Mouse (Mus musculus): ENCODE measurements around the gene Nhs. TPM values are rescaled to one million over a fixed set of nuclear protein-coding genes. Genes with fewer than 3 reads are reported as not detected.
A peak's percentile ranks its signal among the peaks of the same experiment; 100 is the strongest.

Nhs gene
- polyA plus RNA-seq, 1 experiment from 2014 or later, result 3.6 TPM

- WGBS, result 41% methylated on average over 4 of the region's 4 CpGs
- H3K4me2 ChIP-seq (replicated peaks), result no peak overlapping the region
- no peaks in the 10 kb centered on the region for H3K4me1 ChIP-seq
- H3K27me3 ChIP-seq, result peaks cover 18% of the 10 kb centered on the region; the same call in 1 of the 2 replicates
- H3K9me3 ChIP-seq (replicated peaks), result no peaks in the 10 kb centered on the region
- no peak overlapping the region for H3K27ac ChIP-seq
- peak; percentile 50 for ATAC-seq (ENCODE audit: low FRiP score)
- H3K36me3 ChIP-seq, result no peaks in the 10 kb centered on the region
- no peak overlapping the region for H3K9ac ChIP-seq
- no peak overlapping the region for H3K4me3 ChIP-seq
Observed at GRCm38 (mm10) chrX:161967692-161968091, 191.8 kb downstream of the Nhs start.

DNA sequence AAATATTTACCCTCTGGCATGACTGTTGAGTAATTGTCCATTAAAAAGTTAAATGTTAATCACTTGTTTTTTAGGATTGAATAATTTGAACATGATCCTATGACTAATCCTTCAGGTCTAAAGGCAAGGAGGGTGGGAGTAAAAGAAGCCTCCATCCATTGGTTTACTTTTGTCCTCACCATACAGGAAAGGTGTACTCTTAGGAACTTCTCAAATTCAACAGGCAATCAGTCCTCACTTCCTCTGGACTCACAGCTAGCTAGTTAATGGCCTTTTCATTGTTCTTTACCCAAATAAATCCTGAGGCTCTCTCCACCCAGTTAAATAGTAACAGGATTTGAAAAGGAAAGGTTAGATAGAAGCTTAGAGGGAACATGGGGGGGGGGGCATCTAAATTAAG, 196.2 kb downstream of the Nhs start:
- no peak overlapping the region for H3K4me2 ChIP-seq (replicated peaks)
- H3K9me3 ChIP-seq (replicated peaks), result no peaks in the 10 kb centered on the region
- no peak for ATAC-seq (ENCODE audit: low FRiP score)
- no peak overlapping the region for H3K27ac ChIP-seq
- H3K4me1 ChIP-seq, result no peaks in the 10 kb centered on the region
- H3K9ac ChIP-seq, result no peak overlapping the region
- H3K4me3 ChIP-seq, result no peak overlapping the region
- H3K36me3 ChIP-seq, result no peaks in the 10 kb centered on the region
- peaks cover 17% of the 10 kb centered on the region; the same call in 1 of the 2 replicates for H3K27me3 ChIP-seq

DNA sequence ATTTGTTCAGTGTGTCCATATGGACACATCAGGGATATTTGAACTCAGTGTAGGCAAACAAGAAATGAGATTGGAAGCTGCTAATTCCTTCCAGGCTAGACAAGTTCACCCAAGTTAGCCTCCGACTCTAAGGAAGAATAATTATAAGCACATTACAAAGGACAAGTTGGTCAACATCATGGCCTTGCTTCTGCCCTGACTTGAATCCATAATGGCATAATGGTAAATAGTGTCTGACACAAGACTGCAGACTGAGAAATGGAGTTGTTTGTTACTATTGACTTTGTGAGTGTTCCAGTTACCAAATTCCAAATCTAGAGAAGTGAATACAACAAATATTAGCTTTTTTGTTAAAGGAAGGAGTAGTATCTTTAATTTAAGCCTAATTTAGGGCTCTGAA, 196.7 kb downstream of the Nhs start:
- Histone ChIP-seq H3K4me1 (no peaks in the 10 kb centered on the region), H3K9me3 (replicated peaks) (no peaks in the 10 kb centered on the region), H3K4me2 (replicated peaks) (no peak overlapping the region), H3K27ac (no peak overlapping the region), H3K36me3 (no peaks in the 10 kb centered on the region), H3K9ac (no peak overlapping the region), H3K27me3 (peaks cover 15% of the 10 kb centered on the region; the same call in 1 of the 2 replicates), H3K4me3 (no peak overlapping the region)
- no peak for ATAC-seq (ENCODE audit: low FRiP score)
- WGBS, result 73% methylated on average over 1 of the region's 1 CpGs

DNA sequence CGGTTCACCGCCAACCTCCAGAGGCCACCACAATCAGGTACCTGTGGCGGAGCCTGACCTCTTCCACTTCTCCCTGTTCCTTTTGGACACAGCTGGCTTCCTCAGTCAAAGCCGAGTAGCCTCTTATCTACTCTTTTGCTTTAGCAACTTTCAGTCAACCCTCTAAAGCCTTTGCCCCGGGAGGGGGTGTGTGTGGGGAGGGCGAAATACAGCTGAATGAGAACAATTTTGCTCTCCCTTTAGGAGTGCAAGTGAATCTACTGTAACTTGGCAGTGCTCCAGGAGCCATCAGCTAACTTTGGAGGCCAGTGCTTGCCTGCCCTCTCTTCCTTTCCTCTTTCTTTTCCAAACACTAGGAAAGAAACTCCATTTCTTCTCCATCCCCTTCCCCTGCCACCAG, 197.8 kb downstream of the Nhs start:
- no peak overlapping the region for H3K27ac ChIP-seq
- 63% methylated on average over 6 of the region's 6 CpGs for WGBS
- no peaks in the 10 kb centered on the region for H3K36me3 ChIP-seq
- H3K4me3 ChIP-seq, result no peak overlapping the region
- H3K9me3 ChIP-seq (replicated peaks), result no peaks in the 10 kb centered on the region
- no peak for ATAC-seq (ENCODE audit: low FRiP score)
- H3K4me2 ChIP-seq (replicated peaks), result no peak overlapping the region
- no peaks in the 10 kb centered on the region for H3K4me1 ChIP-seq
- H3K9ac ChIP-seq, result no peak overlapping the region
- H3K27me3 ChIP-seq, result 0 out of 2 replicates have a peak, but pooled peaks cover 8% of the 10 kb centered on the region

DNA sequence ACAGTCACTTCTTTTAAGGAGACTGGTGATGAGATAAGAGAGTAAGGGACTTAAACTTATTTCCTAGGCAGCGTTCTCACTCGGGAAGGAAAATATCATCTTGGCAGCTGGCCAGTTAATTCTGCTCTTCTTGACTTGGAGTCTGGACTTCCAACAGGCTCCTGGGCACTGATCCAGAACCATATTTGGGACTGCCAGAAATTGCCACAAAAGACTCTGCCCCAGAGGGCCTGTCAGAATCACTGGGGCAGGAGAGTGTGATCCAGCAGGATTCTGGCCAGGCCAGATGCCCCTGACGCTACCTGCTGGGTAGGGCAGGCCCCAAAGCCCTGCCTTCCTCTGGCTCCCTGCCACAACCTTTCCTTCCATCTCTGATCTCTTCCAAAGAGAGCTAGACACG, 198.4 kb downstream of the Nhs start:
- H3K4me3 ChIP-seq, result no peak overlapping the region
- no peak for ATAC-seq (ENCODE audit: low FRiP score)
- H3K36me3 ChIP-seq, result no peaks in the 10 kb centered on the region
- H3K9me3 ChIP-seq (replicated peaks), result no peaks in the 10 kb centered on the region
- WGBS, result 54% methylated on average over 4 of the region's 4 CpGs
- no peak overlapping the region for H3K4me2 ChIP-seq (replicated peaks)
- no peak overlapping the region for H3K9ac ChIP-seq
- 0 out of 2 replicates have a peak, but pooled peaks cover 8% of the 10 kb centered on the region for H3K27me3 ChIP-seq
- H3K4me1 ChIP-seq, result no peaks in the 10 kb centered on the region
- no peak overlapping the region for H3K27ac ChIP-seq

DNA sequence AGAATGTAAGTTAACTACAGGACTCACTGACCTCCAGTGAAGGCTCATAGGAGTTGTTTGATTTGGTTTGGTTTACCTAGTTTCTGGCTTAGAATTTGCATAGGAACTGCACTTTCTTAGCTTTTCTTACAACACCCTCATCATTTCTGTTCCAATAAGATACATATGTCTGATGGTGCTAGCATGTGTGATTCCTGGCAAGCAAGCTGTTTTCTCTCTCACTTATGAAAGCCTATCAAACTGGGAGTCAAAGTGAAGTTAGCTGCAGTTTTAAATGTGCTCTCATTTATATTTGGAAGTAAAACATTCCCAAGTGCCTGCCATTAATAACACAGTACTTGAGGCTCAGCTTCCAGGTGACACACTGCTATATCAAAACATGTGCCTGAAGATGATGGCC, 207.2 kb downstream of the Nhs start:
- no peak overlapping the region for H3K4me3 ChIP-seq
- no peak overlapping the region for H3K9ac ChIP-seq
- H3K36me3 ChIP-seq, result no peaks in the 10 kb centered on the region
- H3K27me3 ChIP-seq, result peaks cover 22% of the 10 kb centered on the region
- H3K27ac ChIP-seq, result no peak overlapping the region
- no peak overlapping the region for H3K4me2 ChIP-seq (replicated peaks)
- peaks cover 3% of the 10 kb centered on the region; the same call in 1 of the 2 replicates for H3K4me1 ChIP-seq
- H3K9me3 ChIP-seq (replicated peaks), result no peaks in the 10 kb centered on the region
- ATAC-seq (ENCODE audit: low FRiP score), result no peak

DNA sequence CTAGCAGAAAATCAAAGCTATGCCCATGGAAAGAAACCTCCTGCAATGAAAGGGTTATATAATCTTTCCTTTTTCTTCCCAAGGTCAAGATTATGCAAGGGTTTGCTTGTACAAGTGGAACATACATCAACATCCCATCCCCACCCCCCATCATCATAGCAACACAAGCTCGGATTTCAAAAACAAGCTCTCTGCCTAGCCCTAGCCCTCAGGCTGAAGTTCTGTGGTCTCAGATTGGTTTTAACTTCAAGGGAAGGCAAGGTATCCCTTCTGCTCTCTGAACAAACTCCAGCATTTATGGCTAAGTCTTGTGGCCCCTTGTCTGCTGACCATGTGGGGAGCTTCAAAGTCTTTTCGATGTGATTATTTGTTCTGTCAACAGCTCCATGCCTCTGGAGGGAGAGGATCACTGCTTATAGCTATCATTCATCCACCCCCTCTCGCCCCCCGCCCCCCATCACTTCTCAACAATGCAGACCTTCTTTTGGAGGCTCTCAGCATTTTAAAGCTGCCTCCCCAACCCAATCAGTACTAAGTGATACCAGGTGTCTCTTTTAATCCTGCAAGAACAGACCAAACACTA, 216.3 kb downstream of the Nhs start:
- 63% methylated on average over 4 of the region's 4 CpGs for WGBS
- Histone ChIP-seq H3K4me1 (no peaks in the 10 kb centered on the region), H3K27ac (no peak overlapping the region), H3K4me2 (replicated peaks) (no peak overlapping the region), H3K9me3 (replicated peaks) (no peaks in the 10 kb centered on the region), H3K9ac (no peak overlapping the region), H3K27me3 (peaks cover 32% of the 10 kb centered on the region), H3K4me3 (no peak overlapping the region), H3K36me3 (no peaks in the 10 kb centered on the region)
- ATAC-seq (ENCODE audit: low FRiP score), result no peak

- no peak for ATAC-seq (ENCODE audit: low FRiP score)
- no peak overlapping the region for H3K4me2 ChIP-seq (replicated peaks)
- no peak overlapping the region for H3K27ac ChIP-seq
- peaks cover 28% of the 10 kb centered on the region; the same call in 1 of the 2 replicates for H3K27me3 ChIP-seq
- H3K9me3 ChIP-seq (replicated peaks), result no peaks in the 10 kb centered on the region
- no peak overlapping the region for H3K4me3 ChIP-seq
- 54% methylated on average over 2 of the region's 2 CpGs for WGBS
- no peaks in the 10 kb centered on the region for H3K4me1 ChIP-seq
- H3K9ac ChIP-seq, result no peak overlapping the region
- no peaks in the 10 kb centered on the region for H3K36me3 ChIP-seq
Observed at GRCm38 (mm10) chrX:161940696-161941095, 218.8 kb downstream of the Nhs start.

DNA sequence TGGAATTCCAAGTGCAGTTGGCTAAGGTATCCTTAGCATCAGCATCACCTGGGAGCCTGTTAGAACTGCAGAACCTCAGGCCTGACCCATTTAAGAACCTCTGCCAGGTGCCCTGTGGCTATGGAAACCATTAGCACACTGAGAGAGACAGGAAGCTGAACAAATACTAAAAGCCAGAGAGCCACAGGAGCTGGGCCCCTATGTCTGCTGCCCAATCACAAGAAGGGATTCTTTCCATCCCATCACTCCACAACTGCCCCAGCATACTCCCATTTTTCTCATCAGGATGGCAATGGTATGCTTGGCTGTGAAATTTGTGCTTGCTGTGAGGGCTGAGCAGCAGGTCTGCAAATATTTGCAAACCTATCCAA, 232.9 kb downstream of the Nhs start:
- no peak overlapping the region for H3K4me3 ChIP-seq
- no peaks in the 10 kb centered on the region for H3K36me3 ChIP-seq
- H3K4me2 ChIP-seq (replicated peaks), result peak overlapping the region; percentile 36; the same call in 1 of the 2 replicates
- peaks cover 6% of the 10 kb centered on the region; the same call in 1 of the 2 replicates for H3K4me1 ChIP-seq
- H3K9me3 ChIP-seq (replicated peaks), result no peaks in the 10 kb centered on the region
- H3K27me3 ChIP-seq, result peaks cover 63% of the 10 kb centered on the region
- H3K27ac ChIP-seq, result peak overlapping the region; percentile 7; the same call in 1 of the 2 replicates
- no peak for ATAC-seq (ENCODE audit: low FRiP score)
- H3K9ac ChIP-seq, result no peak overlapping the region

DNA sequence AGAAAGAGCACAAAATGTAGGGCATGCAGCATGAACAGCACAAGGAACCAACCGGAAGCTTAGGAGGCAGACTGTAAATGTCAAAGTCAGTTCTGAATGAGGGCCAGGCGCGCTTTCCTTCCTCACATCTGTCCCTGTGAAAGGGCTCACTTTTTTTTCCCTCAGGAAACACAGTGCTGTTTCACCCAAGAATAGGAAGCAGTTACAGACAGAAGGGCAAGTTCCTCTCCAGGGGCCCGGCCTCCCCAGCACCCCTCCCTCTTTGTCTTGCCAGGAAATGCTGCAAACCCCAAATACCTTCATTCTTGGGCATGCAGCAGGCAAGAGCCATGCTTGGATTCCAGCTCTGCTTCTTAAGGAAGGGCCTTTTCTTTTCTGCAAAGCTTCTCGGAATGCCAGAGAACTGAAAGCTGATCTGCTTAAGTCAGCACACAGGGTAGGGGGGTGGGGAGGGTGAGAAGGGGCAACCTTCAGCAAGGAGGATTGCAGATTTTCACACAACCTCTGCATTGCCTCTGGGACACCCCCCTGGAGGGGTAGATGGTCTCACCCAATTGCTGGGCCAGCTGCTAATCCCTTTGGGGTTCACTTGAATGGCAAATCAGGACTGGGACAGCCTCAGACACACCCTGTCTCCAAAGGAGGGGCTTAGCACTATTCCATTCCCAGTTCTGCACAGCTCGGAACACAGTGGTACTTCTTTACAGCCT, 233.4 kb downstream of the Nhs start:
- H3K9ac ChIP-seq, result no peak overlapping the region
- H3K4me1 ChIP-seq, result peaks cover 6% of the 10 kb centered on the region; the same call in 1 of the 2 replicates
- 43% methylated on average over 6 of the region's 6 CpGs for WGBS
- peaks cover 68% of the 10 kb centered on the region for H3K27me3 ChIP-seq
- H3K4me3 ChIP-seq, result no peak overlapping the region
- H3K27ac ChIP-seq, result peak overlapping the region; percentile 68
- peak; percentile 83 for ATAC-seq (ENCODE audit: low FRiP score)
- H3K9me3 ChIP-seq (replicated peaks), result no peaks in the 10 kb centered on the region
- H3K4me2 ChIP-seq (replicated peaks), result peak overlapping the region; percentile 36
- no peaks in the 10 kb centered on the region for H3K36me3 ChIP-seq

DNA sequence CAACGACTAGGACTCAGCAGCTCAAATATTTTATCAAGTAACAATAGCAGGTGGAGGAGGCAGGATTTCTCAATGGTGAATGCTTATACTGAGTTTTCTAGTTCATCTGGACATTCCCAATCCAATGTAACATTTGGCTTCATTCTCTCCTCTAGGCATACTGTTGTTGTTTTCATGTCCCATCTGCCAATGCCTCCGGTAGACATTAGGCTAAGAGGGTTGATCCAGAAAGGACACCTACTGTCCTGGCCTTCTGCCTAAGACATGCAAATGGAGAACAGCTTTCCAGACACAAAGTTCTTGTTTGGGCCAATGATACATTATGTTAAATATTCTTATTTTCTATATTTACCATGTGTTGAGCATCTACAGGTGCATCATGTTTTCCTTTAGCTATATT, 236.9 kb downstream of the Nhs start:
- Histone ChIP-seq H3K27ac (no peak overlapping the region), H3K4me2 (replicated peaks) (no peak overlapping the region), H3K27me3 (peaks cover 59% of the 10 kb centered on the region), H3K9me3 (replicated peaks) (no peaks in the 10 kb centered on the region), H3K9ac (no peak overlapping the region), H3K4me3 (no peak overlapping the region), H3K4me1 (peaks cover 6% of the 10 kb centered on the region; the same call in 1 of the 2 replicates), H3K36me3 (no peaks in the 10 kb centered on the region)
- no peak for ATAC-seq (ENCODE audit: low FRiP score)
- 86% methylated on average over 2 of the region's 2 CpGs for WGBS

GRCm38 (mm10) chrX:161921581-161921980, 237.9 kb downstream of the Nhs start:
- 50% methylated on average over 1 of the region's 1 CpGs for WGBS
- peaks cover 54% of the 10 kb centered on the region for H3K27me3 ChIP-seq
- no peak for ATAC-seq (ENCODE audit: low FRiP score)

GRCm38 (mm10) chrX:161909963-161910362, 249.6 kb downstream of the Nhs start:
- Histone ChIP-seq H3K4me1 (no peaks in the 10 kb centered on the region; the same call in 1 of the 2 replicates), H3K27ac (no peak overlapping the region), H3K4me3 (no peak overlapping the region), H3K27me3 (peaks cover 69% of the 10 kb centered on the region), H3K4me2 (replicated peaks) (no peak overlapping the region), H3K9me3 (replicated peaks) (no peaks in the 10 kb centered on the region), H3K36me3 (no peaks in the 10 kb centered on the region), H3K9ac (no peak overlapping the region)
- no peak for ATAC-seq (ENCODE audit: low FRiP score)
- 77% methylated on average over 4 of the region's 4 CpGs for WGBS

More at GRCm38 (mm10) chrX:161921581-161921980, 237.9 kb downstream of the Nhs start:
- Histone ChIP-seq H3K4me2 (replicated peaks) (no peak overlapping the region), H3K9ac (no peak overlapping the region), H3K4me3 (no peak overlapping the region), H3K9me3 (replicated peaks) (no peaks in the 10 kb centered on the region), H3K36me3 (no peaks in the 10 kb centered on the region), H3K4me1 (peaks cover 3% of the 10 kb centered on the region; the same call in 1 of the 2 replicates), H3K27ac (no peak overlapping the region)
